Comparison of ENCODE assay signal across 8 mouse cellular contexts in genomic region chr2:92006983-92007921, GRCm38 (mm10). TPM values are rescaled to one million over a fixed set of nuclear protein-coding genes. Genes with fewer than 3 reads are reported as not detected.
DNase-seq lines count a peak whose midpoint lies in the region; ATAC-seq and TF ChIP-seq lines count a peak whose summit lies in the region.

No protein-coding gene starts in this region.

- H3K27me3 ChIP-seq in cerebellum, adult 2 months (ENCODE audit: control insufficient read depth, insufficient read depth, low read length), result no peaks in the 10 kb centered on the region
- no peaks in the 10 kb centered on the region for H3K27me3 ChIP-seq in forebrain, postnatal 0 days (ENCODE audit: insufficient read depth, low read length)
- H3K27me3 ChIP-seq in hindbrain, embryonic 10.5 days (ENCODE audit: insufficient read depth, poor library complexity, severe bottlenecking), result peaks cover 54% of the 10 kb centered on the region
- H3K27me3 ChIP-seq in limb, embryonic 14.5 days (ENCODE audit: control insufficient read depth, insufficient read depth, low read length), result no peaks in the 10 kb centered on the region
- no peaks in the 10 kb centered on the region; the same call in 1 of the 2 replicates for H3K27me3 ChIP-seq in midbrain, postnatal 0 days (ENCODE audit: insufficient read depth, low read length)

- TF ChIP-seq CTCF in cerebellum, adult 2 months (IDR thresholded peaks at IDR 0.05; ENCODE audit: borderline replicate concordance, insufficient read depth, low read depth, low read length), result peak; percentile 66; the same call in 1 of the 2 replicates
- peak; percentile 71 for TF ChIP-seq CTCF in forebrain, postnatal 0 days (IDR thresholded peaks at IDR 0.05; ENCODE audit: low read depth)
- TF ChIP-seq CTCF in midbrain, postnatal 0 days (IDR thresholded peaks at IDR 0.05), result peak; percentile 78

- H3K36me3 ChIP-seq in forebrain, postnatal 0 days (ENCODE audit: insufficient read depth), result no peaks in the 10 kb centered on the region
- H3K36me3 ChIP-seq in hindbrain, embryonic 10.5 days, result no peaks in the 10 kb centered on the region
- no peaks in the 10 kb centered on the region for H3K36me3 ChIP-seq in limb, embryonic 14.5 days (ENCODE audit: control insufficient read depth, insufficient read depth, low read length)
- H3K36me3 ChIP-seq in midbrain, postnatal 0 days (ENCODE audit: insufficient read depth, low read length), result no peaks in the 10 kb centered on the region

- WGBS in cerebellum, adult 2 months, result 2% methylated on average over 28 of the region's 28 CpGs
- WGBS in forebrain, postnatal 0 days, result 2% methylated on average over 28 of the region's 28 CpGs
- under 1% methylated on average over 28 of the region's 28 CpGs for WGBS in hindbrain, embryonic 10.5 days
- under 1% methylated on average over 27 of the region's 28 CpGs for WGBS in limb, embryonic 14.5 days
- under 1% methylated on average over 28 of the region's 28 CpGs for WGBS in midbrain, postnatal 0 days

- H3K4me3 ChIP-seq in cerebellum, adult 2 months (replicated peaks; ENCODE audit: insufficient read depth, low read depth, low read length), result peak overlapping the region; percentile 91
- H3K4me3 ChIP-seq in forebrain, postnatal 0 days (ENCODE audit: low read depth, low read length), result peak overlapping the region; percentile 58
- peak overlapping the region; percentile 66 for H3K4me3 ChIP-seq in hindbrain, embryonic 10.5 days
- peak overlapping the region; percentile 43 for H3K4me3 ChIP-seq in limb, embryonic 14.5 days (replicated peaks; ENCODE audit: low read length)
- H3K4me3 ChIP-seq in midbrain, postnatal 0 days (ENCODE audit: low read depth, low read length), result peak overlapping the region; percentile 48

- peak; percentile 30 for ATAC-seq in forebrain, postnatal 0 days
- peak; percentile 42 for ATAC-seq in limb, embryonic 14.5 days (ENCODE audit: low FRiP score, low read depth)
- ATAC-seq in midbrain, postnatal 0 days (ENCODE audit: low FRiP score), result peak; percentile 60

- TF ChIP-seq POLR2A in cerebellum, adult 2 months (IDR thresholded peaks at IDR 0.05; ENCODE audit: borderline replicate concordance, insufficient read depth, low read length), result no peak
- no peak for TF ChIP-seq POLR2A in limb, embryonic 14.5 days (IDR thresholded peaks at IDR 0.05; ENCODE audit: borderline replicate concordance, extremely low read depth, insufficient read depth, insufficient read length)

- no peaks in the 10 kb centered on the region for H3K4me1 ChIP-seq in cerebellum, adult 2 months (ENCODE audit: control insufficient read depth, insufficient read depth, low read length)
- H3K4me1 ChIP-seq in forebrain, postnatal 0 days (ENCODE audit: insufficient read depth), result peaks cover 4% of the 10 kb centered on the region; the same call in 1 of the 2 replicates
- H3K4me1 ChIP-seq in hindbrain, embryonic 10.5 days (replicated peaks), result peaks cover 32% of the 10 kb centered on the region
- H3K4me1 ChIP-seq in limb, embryonic 14.5 days (ENCODE audit: control insufficient read depth, insufficient read depth, low read length), result peaks cover 31% of the 10 kb centered on the region
- peaks cover 7% of the 10 kb centered on the region; the same call in 1 of the 2 replicates for H3K4me1 ChIP-seq in midbrain, postnatal 0 days (ENCODE audit: insufficient read depth, low read length)

- H3K9me3 ChIP-seq in forebrain, postnatal 0 days (ENCODE audit: low read length), result no peaks in the 10 kb centered on the region
- no peaks in the 10 kb centered on the region for H3K9me3 ChIP-seq in hindbrain, embryonic 10.5 days
- no peaks in the 10 kb centered on the region for H3K9me3 ChIP-seq in limb, embryonic 14.5 days (ENCODE audit: control insufficient read depth, low read length)
- no peaks in the 10 kb centered on the region for H3K9me3 ChIP-seq in midbrain, postnatal 0 days (ENCODE audit: low read length)

- peak; percentile 46 to 53 for DNase-seq in layer of hippocampus, adult 18-20 months (ENCODE audit: low spot score in 2 of 2)
- no peak for DNase-seq in layer of hippocampus, postnatal 36 days
- peak; percentile 58 to 68 for DNase-seq in cerebellum, adult 2 months
- peak; percentile 78 for DNase-seq in forebrain, postnatal 0 days
- DNase-seq in hindbrain, embryonic 10.5 days (ENCODE audit: low spot score), result peak; percentile 58
- DNase-seq in limb, embryonic 14.5 days (ENCODE audit: low spot score), result peak; percentile 82
- DNase-seq in midbrain, postnatal 0 days (ENCODE audit: low spot score), result peak; percentile 84
- DNase-seq in thymus, postnatal 10 days (ENCODE audit: low spot score in 2 of 2), result no peak

- H3K9ac ChIP-seq in forebrain, postnatal 0 days, result peak overlapping the region; percentile 62
- peak overlapping the region; percentile 32; the same call in 1 of the 2 replicates for H3K9ac ChIP-seq in limb, embryonic 14.5 days (ENCODE audit: low read depth, low read length, severe bottlenecking)
- peak overlapping the region; percentile 56 for H3K9ac ChIP-seq in midbrain, postnatal 0 days (replicated peaks; ENCODE audit: low read length, poor library complexity, severe bottlenecking)

- H3K27ac ChIP-seq in cerebellum, adult 2 months (ENCODE audit: insufficient read depth, low read length), result peak overlapping the region; percentile 61; the same call in 1 of the 2 replicates
- H3K27ac ChIP-seq in forebrain, postnatal 0 days (ENCODE audit: low read depth, low read length), result peak overlapping the region; percentile 76
- H3K27ac ChIP-seq in hindbrain, embryonic 10.5 days, result peak overlapping the region; percentile 90
- peak overlapping the region; percentile 81 for H3K27ac ChIP-seq in limb, embryonic 14.5 days (replicated peaks; ENCODE audit: low read depth, low read length)
- peak overlapping the region; percentile 89 for H3K27ac ChIP-seq in midbrain, postnatal 0 days (ENCODE audit: low read depth, low read length)

- peak overlapping the region; percentile 93 for H3K4me2 ChIP-seq in forebrain, postnatal 0 days (ENCODE audit: low read depth)
- peak overlapping the region; percentile 69 for H3K4me2 ChIP-seq in limb, embryonic 14.5 days (replicated peaks; ENCODE audit: low read depth, low read length, severe bottlenecking)
- peak overlapping the region; percentile 79 for H3K4me2 ChIP-seq in midbrain, postnatal 0 days (ENCODE audit: low read depth, low read length, poor library complexity, severe bottlenecking)

RNA-seq across cellular contexts. Expression of gene Creb3l1, which starts 17.1 kb away (rescaled TPM):
- total RNA-seq in layer of hippocampus, adult 18-20 months (2021), result 1 to 10 TPM; 2.5 to 3.7 TPM
- 1 to 10 TPM; 3.4 to 4.3 TPM for total RNA-seq in layer of hippocampus, postnatal 36 days (2021)
- 1.3 and 1.7 TPM in 2 replicates for polyA plus RNA-seq in cerebellum, adult 2 months (2012; rRNA removed)
- total RNA-seq in forebrain, postnatal 0 days (2014; rRNA removed), result 1.4 and 2.0 TPM in 2 replicates
- polyA plus RNA-seq in forebrain, postnatal 0 days (2015; fragmentation: Nextera tagmentation; extraction: Ambion mirVana), result 2.9 TPM in 2 replicates
- polyA plus RNA-seq in hindbrain, embryonic 10.5 days (2016; fragmentation: Nextera tagmentation; extraction: Ambion mirVana), result 1.00 and 1.9 TPM in 2 replicates
- 28.5 and 35.0 TPM in 2 replicates for polyA plus RNA-seq in limb, embryonic 14.5 days (2012; rRNA removed)
- polyA plus RNA-seq in limb, embryonic 14.5 days (2014; fragmentation: Nextera tagmentation; extraction: Ambion mirVana), result 31.3 and 37.5 TPM in 2 replicates
- total RNA-seq in midbrain, postnatal 0 days (2014; rRNA removed), result 3.2 TPM in 2 replicates
- polyA plus RNA-seq in midbrain, postnatal 0 days (2015; fragmentation: Nextera tagmentation; extraction: Ambion mirVana), result 2.7 and 3.8 TPM in 2 replicates

RNA-seq across cellular contexts. Expression of gene Dgkz, which starts 31.6 kb away (rescaled TPM):
- 100 to 1,000 TPM; 499 to 596 TPM for total RNA-seq in layer of hippocampus, adult 18-20 months (2021)
- total RNA-seq in layer of hippocampus, postnatal 36 days (2021), result 100 to 1,000 TPM; 500 to 531 TPM
- 716 and 832 TPM in 2 replicates for polyA plus RNA-seq in cerebellum, adult 2 months (2012; rRNA removed)
- total RNA-seq in forebrain, postnatal 0 days (2014; rRNA removed), result 112 and 116 TPM in 2 replicates
- 29.1 and 31.4 TPM in 2 replicates for polyA plus RNA-seq in forebrain, postnatal 0 days (2015; fragmentation: Nextera tagmentation; extraction: Ambion mirVana)
- 36.3 and 39.4 TPM in 2 replicates for polyA plus RNA-seq in hindbrain, embryonic 10.5 days (2016; fragmentation: Nextera tagmentation; extraction: Ambion mirVana)
- polyA plus RNA-seq in limb, embryonic 14.5 days (2012; rRNA removed), result 97.1 and 109 TPM in 2 replicates
- polyA plus RNA-seq in limb, embryonic 14.5 days (2014; fragmentation: Nextera tagmentation; extraction: Ambion mirVana), result 40.4 and 42.4 TPM in 2 replicates
- 99.8 and 144 TPM in 2 replicates for total RNA-seq in midbrain, postnatal 0 days (2014; rRNA removed)
- polyA plus RNA-seq in midbrain, postnatal 0 days (2015; fragmentation: Nextera tagmentation; extraction: Ambion mirVana), result 35.1 and 36.6 TPM in 2 replicates

Comparison
In these comparisons a context has a peak if more than half of its experiments do, and no peak if none do; other contexts are left out.
1. DNase-seq: peak in layer of hippocampus, adult 18-20 months (2 of 2), cerebellum, adult 2 months (2 of 2), forebrain, postnatal 0 days (single experiment), hindbrain, embryonic 10.5 days (single experiment), limb, embryonic 14.5 days (single experiment) and midbrain, postnatal 0 days (single experiment); none in layer of hippocampus, postnatal 36 days (0 of 2) and thymus, postnatal 10 days (0 of 2).
2. Peak in every context shown above with its lines, with median percentiles within 50 percentile points of each other: H3K27ac ChIP-seq, H3K4me3 ChIP-seq, CTCF ChIP-seq, ATAC-seq, H3K4me2 ChIP-seq and H3K9ac ChIP-seq.